Mouse (Mus musculus): Measurements from ENCODE around the gene Slc6a16.

GRCm38 (mm10) chr7:45226421-45226820, 14.5 kb upstream of the Slc6a16 start:
- no peak for TF ChIP-seq POLR2A (IDR thresholded peaks at IDR 0.05; ENCODE audit: insufficient read depth, low read depth, low read length)
- TF ChIP-seq CTCF (IDR thresholded peaks at IDR 0.05) = no peak
- TF ChIP-seq EP300 (IDR thresholded peaks at IDR 0.05; ENCODE audit: insufficient read depth, low read depth, low read length) = no peak
